Mouse (Mus musculus): ENCODE results near the gene Sco2.

GRCm38 (mm10) chr15:89377362-89377761 is 3.7 kb upstream of the Sco2 start:
- no peak for TF ChIP-seq GATA1 (IDR thresholded peaks at IDR 0.05; ENCODE audit: borderline replicate concordance, low read length)
- TF ChIP-seq FLI1 (IDR thresholded peaks at IDR 0.05; ENCODE audit: low read length), result no peak

Measured in megakaryocyte, embryonic 14.5 days (primary cell).